Mouse (Mus musculus): ENCODE results near the gene Zfp748.
A peak's percentile ranks its signal among the peaks of the same experiment; 100 is the strongest.

The Zfp748 gene

GRCm38 (mm10) chr13:67553730-67554129, at the start of gene Zfp748:
TSS of gene Zfp748 (minus strand) at chr13:67553830.
- no peak for DNase-seq (ENCODE audit: low read depth, low spot score)

DNA sequence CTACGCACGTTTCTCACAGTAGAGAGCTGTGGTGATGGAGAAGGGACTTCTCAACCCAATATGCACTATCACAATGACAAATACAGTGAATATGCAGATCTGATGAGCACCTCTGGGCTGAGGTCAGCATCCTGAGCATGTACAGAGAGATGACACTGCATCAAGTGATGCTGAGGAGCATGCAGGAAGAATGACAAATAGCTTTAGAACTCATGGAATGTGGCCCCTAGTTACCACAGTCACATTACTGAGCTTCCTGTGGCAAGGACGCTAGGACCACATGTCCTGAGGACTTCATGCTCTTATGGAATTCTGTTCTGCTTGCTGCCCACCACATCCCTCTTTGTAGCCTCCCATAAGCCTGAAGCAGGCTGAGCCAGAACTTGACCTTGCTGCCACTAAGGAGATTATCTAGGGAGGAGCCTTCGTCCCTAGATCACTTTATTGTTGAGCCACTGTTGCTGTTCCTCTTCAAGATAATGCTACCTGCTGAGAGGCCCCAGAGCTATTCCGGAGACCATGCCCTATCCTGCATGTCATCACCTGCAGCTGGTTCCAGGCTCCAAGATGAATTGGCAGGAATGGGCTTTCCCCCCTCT, 19.1 kb upstream of the Zfp748 start:
- DNase-seq (ENCODE audit: low read depth, low spot score), result no peak

DNA sequence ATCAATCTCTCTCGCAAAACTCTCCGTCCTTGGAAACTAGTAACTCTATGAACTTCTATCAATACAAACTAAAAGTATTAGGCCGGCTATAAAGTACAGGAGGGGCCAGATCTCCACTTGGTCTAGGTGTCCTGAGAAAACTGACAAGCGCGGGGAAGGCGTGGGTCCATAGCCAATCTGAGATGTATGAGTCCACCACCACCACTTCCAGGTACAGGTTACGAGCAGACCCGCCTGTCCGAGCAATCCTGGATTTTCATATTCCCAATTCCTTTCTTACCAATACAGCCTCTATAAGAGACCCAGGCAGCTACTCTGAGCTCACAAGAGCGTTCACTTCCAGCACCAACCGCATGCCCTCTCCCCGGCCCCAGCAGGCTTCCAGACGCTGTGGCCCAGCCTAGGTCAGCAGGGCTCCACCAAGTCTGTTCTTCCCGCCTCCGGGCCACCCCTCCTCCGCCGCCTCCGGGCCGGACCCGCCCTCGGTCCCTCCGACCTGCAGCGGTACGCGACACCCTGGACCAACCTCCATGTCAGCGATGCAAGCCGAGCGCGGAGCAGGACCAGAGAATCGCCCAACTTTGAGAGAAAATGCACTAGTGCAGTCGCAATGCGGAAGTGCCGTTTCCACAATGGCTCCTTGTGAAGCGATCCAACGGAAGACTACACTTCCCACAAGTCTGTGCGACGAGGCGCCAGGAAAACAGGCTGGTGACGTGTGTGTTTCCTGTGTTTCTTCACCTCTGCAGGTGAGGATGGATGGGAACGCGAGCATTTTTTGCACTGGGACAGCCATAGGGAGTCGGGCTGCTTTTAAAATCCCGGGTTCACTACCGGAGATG, 904 bp downstream of the Zfp748 start:
- peak; percentile 68 for DNase-seq (ENCODE audit: low read depth, low spot score)

GRCm38 (mm10) chr13:67545941-67546340, 7.7 kb downstream of the Zfp748 start:
- DNase-seq (ENCODE audit: low read depth, low spot score), result no peak

DNA sequence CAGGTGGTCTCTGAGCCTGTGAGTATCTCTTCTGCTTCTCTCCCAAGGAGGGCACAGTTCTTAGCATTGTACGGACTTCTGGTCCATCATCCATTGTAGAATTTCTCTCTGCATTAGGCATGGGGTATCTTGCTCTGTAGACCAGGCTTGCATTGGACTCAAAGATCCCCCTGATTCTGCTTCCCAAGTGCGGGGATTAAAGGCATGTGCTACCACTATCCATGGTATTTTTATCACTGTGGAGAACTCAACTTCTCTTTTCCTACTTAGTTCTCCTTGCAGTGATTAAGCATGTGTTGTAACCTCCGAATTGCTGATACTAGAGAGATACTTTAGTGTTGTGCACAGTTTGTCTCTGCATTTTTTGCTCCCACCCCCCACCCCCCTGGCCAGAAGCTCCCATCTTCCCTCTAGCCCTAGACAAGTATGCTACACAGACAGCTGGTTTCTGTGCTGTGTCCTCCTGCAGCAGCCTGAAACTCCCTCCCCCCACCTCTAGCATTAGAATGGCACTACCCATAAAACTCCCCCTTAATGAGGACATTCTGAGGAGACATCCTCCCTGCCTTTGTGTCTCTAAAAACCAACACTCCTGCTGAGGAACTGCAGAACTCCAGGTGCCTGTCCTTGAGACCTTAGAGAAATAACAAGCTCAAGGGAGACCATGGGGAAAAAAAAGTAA, 26.4 kb downstream of the Zfp748 start:
- DNase-seq (ENCODE audit: low read depth, low spot score), result no peak

DNA sequence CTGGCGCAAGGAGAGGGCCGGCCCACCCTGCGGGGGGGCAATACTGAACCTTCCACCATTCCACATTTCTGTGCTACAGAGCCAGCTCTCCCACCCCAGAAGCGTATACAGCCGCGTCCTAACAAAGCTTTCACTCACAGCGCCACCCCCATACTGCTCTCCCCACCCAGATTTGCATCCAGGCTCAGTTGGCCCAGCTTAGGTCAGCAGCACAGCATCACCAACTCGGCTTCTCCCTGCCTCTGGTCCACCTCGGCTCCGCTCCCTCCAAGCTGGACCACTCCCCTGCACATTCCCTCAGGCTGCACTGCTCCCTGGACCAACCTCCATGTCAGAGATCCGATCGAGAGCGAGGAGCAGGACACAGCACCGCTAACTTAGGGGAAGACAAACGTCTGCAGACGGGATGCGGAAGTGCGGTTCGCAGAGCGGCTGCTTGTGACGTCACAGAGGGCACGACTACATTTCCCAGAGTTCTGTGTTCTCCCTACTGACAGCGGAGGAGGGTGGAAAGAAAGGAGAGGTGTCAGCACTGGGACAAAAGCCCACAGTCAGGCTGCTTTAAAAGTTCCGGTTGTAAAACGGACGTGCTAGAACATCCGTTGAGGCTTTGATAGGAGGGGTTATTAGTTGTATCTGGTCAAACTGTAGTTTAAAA, 27.7 kb downstream of the Zfp748 start, which contains the start of the genes Gm26965 and Zfp87:
Gene Gm26965, minus strand, starts transcription at position 399 of the 658 bp plus-strand sequence.
Gene Zfp87, minus strand, starts transcription at position 425 of the 658 bp plus-strand sequence.
- peak; percentile 91 for DNase-seq (ENCODE audit: low read depth, low spot score)

- no peak for DNase-seq (ENCODE audit: low read depth, low spot score)
Observed at GRCm38 (mm10) chr13:67500908-67501307, 52.7 kb downstream of the Zfp748 start.

- peak; percentile 76 for DNase-seq (ENCODE audit: low read depth, low spot score)
Observed at GRCm38 (mm10) chr13:67500084-67500719, 53.4 kb downstream of the Zfp748 start, which contains the start of gene Zfp58. TSS of gene Zfp58 (minus strand) at chr13:67500555.

DNA sequence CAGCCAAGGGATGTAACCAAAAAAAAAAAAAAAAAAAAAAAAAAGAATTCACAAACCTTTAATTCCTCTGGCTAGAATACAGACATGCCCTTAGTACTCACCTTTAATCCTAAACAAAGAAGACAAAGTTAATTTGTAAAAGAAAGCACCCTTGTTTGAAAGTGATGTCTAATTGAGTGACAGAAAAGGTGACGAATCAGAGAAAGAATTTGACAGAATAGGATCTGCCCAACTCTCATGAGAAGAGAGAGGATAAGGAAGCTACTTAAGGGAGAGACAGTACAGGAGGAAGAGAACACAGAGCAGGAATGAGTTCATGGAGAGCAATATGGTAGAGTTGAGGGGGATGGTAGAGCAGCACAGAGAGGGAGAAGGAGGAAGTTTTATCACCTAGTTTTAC, 58.0 kb downstream of the Zfp748 start:
- DNase-seq (ENCODE audit: low read depth, low spot score), result no peak

Data from skeletal muscle tissue, adult 2 months (tissue).